Mouse (Mus musculus) limb, embryonic 10.5 days (tissue): ENCODE results near the gene Map2k6. TPM values are rescaled to one million over a fixed set of nuclear protein-coding genes. Genes with fewer than 3 reads are reported as not detected.

ENCODE experiments used
- DNase-seq: peaks from one replicate; pipeline ENCODE4 v3.0.0-alpha.2; 2017; ENCODE audit warnings: low spot score
- H3K27ac ChIP-seq: fragments of 300-500 bp; sonication (generic); 2 replicates; pipeline ENCODE4 v1.5.1; 2016; ENCODE audit warnings: mild to moderate bottlenecking
- H3K27me3 ChIP-seq: fragments of 300-500 bp; sonication (generic); 2 replicates; pipeline ENCODE4 v1.6.1; 2016; ENCODE audit warnings: low read depth, mild to moderate bottlenecking; ENCODE audit not compliant: poor library complexity, severe bottlenecking
- H3K36me3 ChIP-seq: fragments of 300-500 bp; sonication (generic); 2 replicates; pipeline ENCODE4 v1.6.1; 2016; ENCODE audit warnings: mild to moderate bottlenecking, moderate library complexity
- H3K4me1 ChIP-seq: fragments of 300-500 bp; sonication (generic); 2 replicates; pipeline ENCODE4 v1.6.1; 2016
- H3K4me3 ChIP-seq: fragments of 300-500 bp; sonication (generic); 2 replicates; pipeline ENCODE4 v1.5.1; 2016; ENCODE audit warnings: mild to moderate bottlenecking, moderate library complexity
- H3K9me3 ChIP-seq: fragments of 300-500 bp; sonication (generic); replicated peaks from 2 replicates; pipeline ENCODE4 v1.6.1; 2016; ENCODE audit warnings: mild to moderate bottlenecking
- WGBS: fragments of 180-500 bp; shearing (Covaris S2); methylation state at CpG from one replicate; pipeline ENCODE4 v1.1.7; 2016; 5-methylcytosine and 5-hydroxymethylcytosine counted together
- polyA plus RNA-seq: library from polyadenylated mRNA; unstranded; fragments of >200 nt; fragmentation: Nextera tagmentation; extraction: Ambion mirVana; gene quantifications from 2 replicates; pipeline ENCODE4 v1.2.1, GENCODE M21; 2016

Gene Map2k6
- polyA plus RNA-seq, 1 experiment from 2014 or later = 49.1 TPM

DNA sequence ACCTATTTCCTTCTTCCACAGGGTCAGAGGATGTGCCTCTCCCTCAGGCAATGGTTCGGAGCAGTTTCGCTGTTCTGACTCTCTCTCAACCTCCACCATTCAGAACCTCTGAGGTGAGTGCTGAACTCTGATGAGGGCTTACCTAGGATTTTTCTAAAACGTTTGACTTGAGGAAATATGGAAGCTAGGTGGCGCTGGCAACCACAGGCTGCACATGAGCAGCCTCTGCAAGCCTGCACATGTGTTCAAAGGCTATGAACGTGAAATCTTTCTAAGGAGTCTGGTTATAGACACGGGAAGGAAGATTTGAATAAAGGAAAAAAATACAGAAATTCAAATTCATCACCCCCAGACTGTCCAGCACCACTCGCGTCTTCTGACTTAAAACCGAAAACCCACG, 173.6 kb downstream of the Map2k6 start:
- 60% methylated on average over 10 of the region's 10 CpGs for WGBS
- Histone ChIP-seq H3K4me3 (no peak overlapping the region), H3K9me3 (no peaks in the 10 kb centered on the region), H3K4me1 (no peaks in the 10 kb centered on the region), H3K36me3 (no peaks in the 10 kb centered on the region), H3K27me3 (no peaks in the 10 kb centered on the region), H3K27ac (no peak overlapping the region)
- DNase-seq = peak; percentile 49

Other genes with a start within 250 kb of the Map2k6 start
- gene Abca9, start 230.9 kb upstream of the Map2k6 start, polyA plus RNA-seq = 0.48 and 0.51 TPM in 2 replicates
- gene Abca6, start 147.3 kb upstream of the Map2k6 start, polyA plus RNA-seq = 0.16 and 0.19 TPM in 2 replicates
- 2.2 and 2.9 TPM in 2 replicates for gene Abca5, start 61.4 kb upstream of the Map2k6 start, polyA plus RNA-seq